Mouse (Mus musculus) ovary, adult 18-20 months (tissue): ENCODE results near the gene Dok4.
"Not testable (repeated sequence)": the region's sequence is repeated elsewhere in the genome, so short reads cannot be mapped to it uniquely, and the experiment has no call there.

Experiments
- DNase-seq: peaks from one replicate; pipeline ENCODE4 v3.0.0; 2022; ENCODE audit warnings: low spot score, mixed read lengths

The Dok4 gene

GRCm38 (mm10) chr8:94841183-94841582, 34.9 kb downstream of the Dok4 start:
- no peak for DNase-seq

GRCm38 (mm10) chr8:94838600-94838999, 37.5 kb downstream of the Dok4 start:
- peak; percentile 51 for DNase-seq

GRCm38 (mm10) chr8:94837662-94838574, 38.2 kb downstream of the Dok4 start, which contains the start of the genes Coq9 and Ciapin1:
Gene Coq9 (plus strand): TSS chr8:94838321.
Gene Ciapin1 (minus strand): TSS chr8:94838358.
- DNase-seq = peak; percentile 92

- no peak for DNase-seq
Measured at GRCm38 (mm10) chr8:94836456-94837240, 39.5 kb downstream of the Dok4 start.

- DNase-seq = not testable (repeated sequence)
Measured at GRCm38 (mm10) chr8:94835751-94836150, 40.4 kb downstream of the Dok4 start.

GRCm38 (mm10) chr8:94833901-94834405, 42.2 kb downstream of the Dok4 start:
- DNase-seq = not testable (repeated sequence)

- DNase-seq = no peak
Measured at GRCm38 (mm10) chr8:94828284-94828683, 47.8 kb downstream of the Dok4 start.

GRCm38 (mm10) chr8:94826210-94826609, 49.9 kb downstream of the Dok4 start:
- no peak for DNase-seq

GRCm38 (mm10) chr8:94825170-94825569, 51.0 kb downstream of the Dok4 start:
- no peak for DNase-seq

GRCm38 (mm10) chr8:94822637-94823560, 53.2 kb downstream of the Dok4 start:
- peak; percentile 28 for DNase-seq

GRCm38 (mm10) chr8:94821381-94821780, 54.7 kb downstream of the Dok4 start:
- DNase-seq = no peak

GRCm38 (mm10) chr8:94820553-94820952, 55.6 kb downstream of the Dok4 start:
- no peak for DNase-seq

GRCm38 (mm10) chr8:94819671-94820179, 56.4 kb downstream of the Dok4 start:
- no peak for DNase-seq

GRCm38 (mm10) chr8:94817933-94818332, 58.2 kb downstream of the Dok4 start:
- DNase-seq = no peak

GRCm38 (mm10) chr8:94814556-94814955, 61.6 kb downstream of the Dok4 start:
- no peak for DNase-seq
